Mouse (Mus musculus): ENCODE data around the gene Itgb6. TPM values are rescaled to one million over a fixed set of nuclear protein-coding genes. Genes with fewer than 3 reads are reported as not detected.

Itgb6 gene
- polyA plus RNA-seq, 1 experiment from 2014 or later = 0.10 TPM

DNA sequence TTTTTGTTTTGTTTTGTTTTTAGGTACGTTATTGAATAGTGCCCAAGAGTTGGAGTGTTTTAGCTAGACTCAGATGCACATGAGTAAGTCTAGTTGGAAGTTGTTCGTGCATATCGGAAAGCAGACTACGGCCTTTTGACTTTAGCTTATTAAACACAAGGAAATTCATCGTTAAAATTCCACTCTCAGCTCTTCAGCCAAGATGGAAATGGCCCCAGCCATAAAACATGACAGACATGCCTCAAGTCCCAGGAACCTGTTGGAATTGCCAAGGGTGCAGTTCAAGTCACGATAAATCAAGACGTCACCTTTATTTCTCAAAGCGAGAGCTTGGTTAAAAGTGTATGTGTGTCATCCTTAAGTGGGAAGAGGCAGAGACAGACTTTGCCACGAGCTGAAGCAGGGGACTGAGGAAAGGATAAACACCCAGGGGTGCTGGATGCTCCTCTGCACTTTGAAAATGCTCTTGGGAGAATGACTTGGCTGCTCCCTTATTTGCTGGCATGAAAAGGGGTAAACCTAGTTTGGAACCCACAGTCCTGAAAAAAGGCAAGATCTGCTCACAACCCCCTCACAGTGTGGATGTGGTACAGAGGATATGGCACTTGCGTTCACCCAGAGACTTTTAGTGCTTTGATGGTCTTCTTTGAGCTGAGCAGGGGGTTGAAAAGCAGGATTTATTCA, 6.6 kb upstream of the Itgb6 start:
- Histone ChIP-seq H3K4me2 (replicated peaks) (no peak overlapping the region), H3K27ac (replicated peaks) (no peak overlapping the region), H3K4me1 (no peaks in the 10 kb centered on the region), H3K9ac (replicated peaks) (no peak overlapping the region), H3K36me3 (no peaks in the 10 kb centered on the region), H3K27me3 (0 out of 2 replicates have a peak, but pooled peaks cover 3% of the 10 kb centered on the region), H3K9me3 (no peaks in the 10 kb centered on the region), H3K4me3 (no peak overlapping the region)
- WGBS = 80% methylated on average over 10 of the region's 10 CpGs
- no peak for ATAC-seq (ENCODE audit: low FRiP score, low read depth)

DNA sequence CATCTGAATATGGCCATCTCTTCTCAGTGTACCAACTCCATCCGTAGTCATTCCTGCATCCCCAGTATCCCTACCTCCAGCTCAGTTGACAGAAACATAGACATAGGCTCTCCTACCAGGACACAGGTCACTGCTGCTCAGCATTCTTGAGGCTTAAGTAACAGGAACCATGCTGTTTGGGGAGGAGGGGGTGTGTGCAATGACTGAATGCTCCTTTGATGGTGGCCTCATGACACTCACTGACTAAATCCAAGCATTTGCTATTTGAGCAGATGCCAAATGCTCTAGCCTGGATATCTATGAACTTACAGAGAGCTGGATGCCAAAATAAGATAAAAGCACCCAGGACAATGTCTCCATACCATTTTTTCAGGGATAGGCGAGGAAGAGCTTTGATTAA, 2.2 kb upstream of the Itgb6 start:
- Histone ChIP-seq H3K27ac (replicated peaks) (no peak overlapping the region), H3K4me1 (no peaks in the 10 kb centered on the region), H3K27me3 (peaks cover 3% of the 10 kb centered on the region), H3K4me3 (no peak overlapping the region), H3K9me3 (no peaks in the 10 kb centered on the region), H3K9ac (replicated peaks) (no peak overlapping the region), H3K4me2 (replicated peaks) (no peak overlapping the region), H3K36me3 (no peaks in the 10 kb centered on the region)
- ATAC-seq (ENCODE audit: low FRiP score, low read depth) = no peak
- WGBS = 78% methylated on average over 2 of the region's 2 CpGs

- Histone ChIP-seq H3K27me3 (peaks cover 5% of the 10 kb centered on the region), H3K4me1 (no peaks in the 10 kb centered on the region), H3K4me2 (replicated peaks) (no peak overlapping the region), H3K36me3 (no peaks in the 10 kb centered on the region), H3K27ac (replicated peaks) (no peak overlapping the region), H3K9ac (replicated peaks) (no peak overlapping the region), H3K9me3 (no peaks in the 10 kb centered on the region), H3K4me3 (no peak overlapping the region)
- WGBS = 97% methylated on average over 3 of the region's 3 CpGs
- no peak for ATAC-seq (ENCODE audit: low FRiP score, low read depth)
Observed at GRCm38 (mm10) chr2:60722967-60723366, 524 bp upstream of the Itgb6 start.

GRCm38 (mm10) chr2:60720906-60721305, 1.5 kb downstream of the Itgb6 start:
- H3K9me3 ChIP-seq = no peaks in the 10 kb centered on the region
- peaks cover 5% of the 10 kb centered on the region for H3K27me3 ChIP-seq
- no peaks in the 10 kb centered on the region for H3K36me3 ChIP-seq
- H3K4me1 ChIP-seq = no peaks in the 10 kb centered on the region; the same call in 1 of the 2 replicates
- no peak; the same call in 1 of the 2 replicates for ATAC-seq (ENCODE audit: low FRiP score, low read depth)
- H3K27ac ChIP-seq (replicated peaks) = no peak overlapping the region
- H3K9ac ChIP-seq (replicated peaks) = no peak overlapping the region
- H3K4me2 ChIP-seq (replicated peaks) = no peak overlapping the region
- H3K4me3 ChIP-seq = no peak overlapping the region
- WGBS = 28% methylated on average over 5 of the region's 5 CpGs

- H3K9me3 ChIP-seq = no peaks in the 10 kb centered on the region
- no peak for ATAC-seq (ENCODE audit: low FRiP score, low read depth)
- WGBS = 84% methylated on average over 8 of the region's 8 CpGs
- H3K27ac ChIP-seq (replicated peaks) = no peak overlapping the region
- peaks cover 5% of the 10 kb centered on the region for H3K4me1 ChIP-seq
- no peak overlapping the region for H3K4me3 ChIP-seq
- H3K4me2 ChIP-seq (replicated peaks) = no peak overlapping the region
- H3K27me3 ChIP-seq = peaks cover 5% of the 10 kb centered on the region
- H3K9ac ChIP-seq (replicated peaks) = no peak overlapping the region
- no peaks in the 10 kb centered on the region for H3K36me3 ChIP-seq
Observed at GRCm38 (mm10) chr2:60720205-60720604, 2.2 kb downstream of the Itgb6 start.

DNA sequence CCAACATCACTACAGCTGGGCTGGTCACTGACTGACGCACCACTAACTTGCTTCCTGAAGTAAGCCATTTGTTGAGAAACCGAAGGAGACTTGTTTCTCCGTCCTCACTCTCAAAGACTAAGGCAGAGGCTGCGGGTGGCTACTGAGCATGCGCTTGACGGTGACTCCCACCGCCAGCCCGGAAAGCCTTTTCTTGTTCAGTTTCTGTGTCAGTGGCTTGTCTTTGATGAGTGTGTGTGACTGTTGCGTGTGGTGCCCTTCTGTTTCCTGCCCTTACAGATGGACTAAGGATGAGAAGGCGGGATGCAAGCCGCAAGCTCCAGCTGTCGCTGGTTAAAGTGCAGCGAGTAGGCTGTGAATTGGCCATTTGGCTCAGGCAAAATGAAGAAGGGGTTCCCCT, 5.1 kb downstream of the Itgb6 start:
- Histone ChIP-seq H3K9me3 (no peaks in the 10 kb centered on the region), H3K4me2 (replicated peaks) (no peak overlapping the region), H3K36me3 (no peaks in the 10 kb centered on the region), H3K9ac (replicated peaks) (no peak overlapping the region), H3K27ac (replicated peaks) (no peak overlapping the region), H3K27me3 (peaks cover 11% of the 10 kb centered on the region; the same call in 1 of the 2 replicates), H3K4me1 (peaks cover 21% of the 10 kb centered on the region), H3K4me3 (no peak overlapping the region)
- WGBS = 77% methylated on average over 13 of the region's 13 CpGs
- ATAC-seq (ENCODE audit: low FRiP score, low read depth) = no peak

- H3K9ac ChIP-seq (replicated peaks) = no peak overlapping the region
- H3K4me1 ChIP-seq = peaks cover 21% of the 10 kb centered on the region
- H3K27me3 ChIP-seq = peaks cover 11% of the 10 kb centered on the region; the same call in 1 of the 2 replicates
- no peak overlapping the region for H3K27ac ChIP-seq (replicated peaks)
- no peaks in the 10 kb centered on the region for H3K9me3 ChIP-seq
- H3K4me2 ChIP-seq (replicated peaks) = no peak overlapping the region
- ATAC-seq (ENCODE audit: low FRiP score, low read depth) = no peak
- H3K4me3 ChIP-seq = no peak overlapping the region
- H3K36me3 ChIP-seq = no peaks in the 10 kb centered on the region
Observed at GRCm38 (mm10) chr2:60716549-60716948, 5.9 kb downstream of the Itgb6 start.

DNA sequence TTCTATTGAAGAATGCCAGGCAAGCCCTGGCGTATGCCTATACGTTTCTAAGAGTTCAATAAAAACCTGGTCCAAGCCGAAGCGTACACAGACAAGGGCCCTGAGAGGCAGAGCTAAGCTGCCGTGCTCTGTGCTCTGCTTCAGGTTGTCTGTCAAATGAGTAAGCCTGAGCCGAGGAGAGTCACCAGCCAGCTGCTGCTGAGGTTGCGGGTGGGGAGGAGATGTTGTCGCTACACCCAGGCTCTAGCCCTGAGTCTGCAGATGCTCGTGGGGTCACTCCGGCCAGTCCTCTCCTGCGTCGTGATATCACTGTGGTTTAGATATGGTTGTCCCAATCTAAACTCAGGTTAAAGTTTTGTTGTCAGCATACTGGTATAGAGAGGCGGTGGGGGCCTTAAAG, 6.7 kb downstream of the Itgb6 start:
- H3K4me3 ChIP-seq = no peak overlapping the region
- H3K27ac ChIP-seq (replicated peaks) = no peak overlapping the region
- ATAC-seq (ENCODE audit: low FRiP score, low read depth) = no peak
- H3K4me2 ChIP-seq (replicated peaks) = no peak overlapping the region
- 77% methylated on average over 13 of the region's 13 CpGs for WGBS
- no peak overlapping the region for H3K9ac ChIP-seq (replicated peaks)
- no peaks in the 10 kb centered on the region for H3K36me3 ChIP-seq
- H3K4me1 ChIP-seq = peaks cover 21% of the 10 kb centered on the region
- H3K9me3 ChIP-seq = no peaks in the 10 kb centered on the region
- peaks cover 11% of the 10 kb centered on the region; the same call in 1 of the 2 replicates for H3K27me3 ChIP-seq

DNA sequence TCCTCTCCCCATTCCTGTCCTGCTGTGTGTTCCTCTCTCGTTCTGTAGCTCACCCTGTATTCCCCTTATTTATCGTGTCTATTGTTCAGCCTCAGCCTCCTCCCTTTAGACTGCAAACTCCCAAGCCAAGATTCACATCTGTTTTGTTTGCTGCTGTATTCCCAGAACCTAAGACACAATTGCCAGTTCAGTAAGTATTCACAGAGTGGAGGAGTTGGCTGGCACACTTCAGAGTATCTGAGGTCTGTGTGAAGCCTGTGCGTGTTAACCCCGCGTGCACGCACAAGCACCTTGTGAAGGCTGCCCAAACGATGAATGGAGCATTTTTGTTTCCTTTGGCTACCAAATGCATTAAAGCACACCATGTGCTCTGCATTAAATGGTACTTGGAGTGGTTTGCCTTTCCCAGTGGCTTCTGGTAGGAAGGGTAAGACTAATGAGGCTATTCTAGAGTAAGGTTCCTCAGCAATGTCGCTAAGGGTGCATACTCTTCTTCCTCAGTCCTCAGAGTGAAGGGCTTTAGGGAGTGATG, 7.4 kb downstream of the Itgb6 start:
- H3K4me2 ChIP-seq (replicated peaks) = no peak overlapping the region
- H3K4me1 ChIP-seq = peaks cover 21% of the 10 kb centered on the region
- H3K9me3 ChIP-seq = no peaks in the 10 kb centered on the region
- peaks cover 11% of the 10 kb centered on the region; the same call in 1 of the 2 replicates for H3K27me3 ChIP-seq
- no peak overlapping the region for H3K27ac ChIP-seq (replicated peaks)
- 64% methylated on average over 8 of the region's 8 CpGs for WGBS
- H3K36me3 ChIP-seq = no peaks in the 10 kb centered on the region
- ATAC-seq (ENCODE audit: low FRiP score, low read depth) = no peak
- H3K9ac ChIP-seq (replicated peaks) = no peak overlapping the region
- no peak overlapping the region for H3K4me3 ChIP-seq

DNA sequence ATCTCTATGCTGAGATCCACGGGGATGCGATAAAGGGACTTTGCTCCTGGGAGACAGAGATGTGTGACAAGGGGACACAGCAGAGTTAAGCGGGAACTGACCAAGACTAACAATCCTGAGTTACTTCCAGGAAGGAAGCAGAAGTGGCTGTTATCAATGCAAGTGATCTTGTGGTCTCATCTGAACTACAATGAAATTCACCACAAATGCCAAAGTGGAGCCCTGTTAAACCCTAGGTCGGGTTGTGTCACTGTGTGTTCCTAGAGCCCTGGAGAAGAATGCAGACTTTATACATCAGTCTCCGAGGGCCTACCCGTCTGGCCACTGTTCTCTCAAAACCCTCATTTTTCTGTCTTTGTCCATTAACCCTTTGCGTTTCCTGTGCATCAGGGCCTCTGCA, 8.0 kb downstream of the Itgb6 start:
- no peak for ATAC-seq (ENCODE audit: low FRiP score, low read depth)
- H3K27ac ChIP-seq (replicated peaks) = 0 out of 2 replicates have a peak overlapping the region, but pooled peaks have one; percentile 2
- H3K9me3 ChIP-seq = no peaks in the 10 kb centered on the region
- H3K9ac ChIP-seq (replicated peaks) = no peak overlapping the region
- H3K27me3 ChIP-seq = 0 out of 2 replicates have a peak, but pooled peaks cover 6% of the 10 kb centered on the region
- H3K4me2 ChIP-seq (replicated peaks) = no peak overlapping the region
- H3K4me3 ChIP-seq = no peak overlapping the region
- no peaks in the 10 kb centered on the region for H3K36me3 ChIP-seq
- 51% methylated on average over 7 of the region's 7 CpGs for WGBS
- H3K4me1 ChIP-seq = peaks cover 21% of the 10 kb centered on the region

DNA sequence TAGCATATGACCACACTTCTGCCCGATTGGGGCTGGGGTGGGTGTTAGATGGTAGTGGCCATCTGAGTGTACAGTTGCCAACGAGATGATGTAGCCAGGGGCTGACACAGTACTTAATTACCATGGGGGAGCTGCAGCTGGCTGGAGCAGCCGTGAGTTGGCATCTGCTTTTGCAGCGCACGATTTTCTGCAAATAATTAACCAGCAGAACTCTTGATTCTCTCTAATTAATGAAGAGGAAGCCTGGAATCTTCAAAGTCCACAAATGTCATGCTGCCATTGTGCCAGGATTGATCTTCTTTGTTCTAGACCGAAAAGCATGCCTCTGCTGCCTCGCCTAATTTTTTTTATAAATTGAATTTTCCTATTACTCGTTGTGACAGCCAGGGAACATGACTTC, 8.6 kb downstream of the Itgb6 start:
- Histone ChIP-seq H3K36me3 (no peaks in the 10 kb centered on the region), H3K9me3 (no peaks in the 10 kb centered on the region), H3K4me3 (no peak overlapping the region), H3K9ac (replicated peaks) (no peak overlapping the region), H3K27me3 (0 out of 2 replicates have a peak, but pooled peaks cover 6% of the 10 kb centered on the region), H3K4me2 (replicated peaks) (no peak overlapping the region), H3K27ac (replicated peaks) (0 out of 2 replicates have a peak overlapping the region, but pooled peaks have one; percentile 2), H3K4me1 (peaks cover 21% of the 10 kb centered on the region)
- WGBS = 38% methylated on average over 8 of the region's 8 CpGs
- peak; percentile 80; the same call in 1 of the 2 replicates for ATAC-seq (ENCODE audit: low FRiP score, low read depth)

- WGBS = 83% methylated on average over 5 of the region's 5 CpGs
- peaks cover 21% of the 10 kb centered on the region for H3K4me1 ChIP-seq
- no peak overlapping the region for H3K9ac ChIP-seq (replicated peaks)
- H3K27me3 ChIP-seq = 0 out of 2 replicates have a peak, but pooled peaks cover 6% of the 10 kb centered on the region
- ATAC-seq (ENCODE audit: low FRiP score, low read depth) = no peak
- no peaks in the 10 kb centered on the region for H3K36me3 ChIP-seq
- H3K27ac ChIP-seq (replicated peaks) = no peak overlapping the region
- no peak overlapping the region for H3K4me2 ChIP-seq (replicated peaks)
- H3K4me3 ChIP-seq = no peak overlapping the region
- H3K9me3 ChIP-seq = no peaks in the 10 kb centered on the region
Observed at GRCm38 (mm10) chr2:60712891-60713290, 9.6 kb downstream of the Itgb6 start.

Measured in midbrain, embryonic 12.5 days (tissue).